Mouse (Mus musculus) MEL (cell line): ENCODE results near the gene Ppp6r3.

Source experiments
- CTCF ChIP-seq, 3 experiments: IDR thresholded peaks in 2 of 3; conservative IDR thresholded peaks in 1 of 3; 2 replicates each; pipeline ENCODE4 v1.5.1; 2011 to 2012; ENCODE audit warnings: low read length in 3 of 3, low read depth in 2 of 3, mild to moderate bottlenecking in 2 of 3, improper control_type of control experiment in 1 of 3, inconsistent platforms in 1 of 3, mixed read lengths in 1 of 3, moderate library complexity in 1 of 3; ENCODE audit not compliant: control insufficient read depth in 1 of 3, insufficient read depth in 1 of 3, poor library complexity in 1 of 3, severe bottlenecking in 1 of 3
- E2F4 ChIP-seq: IDR thresholded peaks from 2 replicates; pipeline ENCODE4 v1.6.1; 2011; ENCODE audit warnings: low read depth, low read length, improper control_type of control experiment, borderline replicate concordance
- MEF2A ChIP-seq: IDR thresholded peaks from 2 replicates; pipeline ENCODE4 v1.6.1; 2014; ENCODE audit warnings: low read depth, mild to moderate bottlenecking, inconsistent platforms, low read length, improper control_type of control experiment; ENCODE audit not compliant: poor library complexity, insufficient replicate concordance, severe bottlenecking; ENCODE audit errors: extremely low read depth
- POLR2A ChIP-seq, 2 experiments: IDR thresholded peaks; 2 replicates each; pipeline ENCODE4 v1.6.1; 2011 to 2012; ENCODE audit warnings: low read length in 2 of 2, mild to moderate bottlenecking in 2 of 2, control low read depth in 1 of 2, improper control_type of control experiment in 1 of 2, low read depth in 1 of 2, moderate library complexity in 1 of 2; ENCODE audit not compliant: control insufficient read depth in 1 of 2, insufficient read depth in 1 of 2, poor library complexity in 1 of 2
- POLR2AphosphoS2 ChIP-seq: IDR thresholded peaks from 2 replicates; pipeline ENCODE4 v1.6.1; 2011; ENCODE audit warnings: low read length, improper control_type of control experiment
- RAD21 ChIP-seq: IDR thresholded peaks from 2 replicates; pipeline ENCODE4 v1.6.1; 2011; ENCODE audit warnings: mild to moderate bottlenecking, low read depth, low read length, improper control_type of control experiment
- TAL1 ChIP-seq: IDR thresholded peaks from 2 replicates; pipeline ENCODE4 v1.6.1; 2012; ENCODE audit warnings: mild to moderate bottlenecking, inconsistent platforms, low read length, moderate library complexity, mixed read lengths
- ZKSCAN1 ChIP-seq: IDR thresholded peaks from 2 replicates; pipeline ENCODE4 v1.6.1; 2012; ENCODE audit warnings: low read depth, mild to moderate bottlenecking, inconsistent platforms, low read length, improper control_type of control experiment, moderate library complexity
- ZNF384 ChIP-seq: IDR thresholded peaks from 2 replicates; pipeline ENCODE4 v1.6.1; 2012; ENCODE audit warnings: low read depth, mild to moderate bottlenecking, inconsistent platforms, low read length, improper control_type of control experiment

DNA sequence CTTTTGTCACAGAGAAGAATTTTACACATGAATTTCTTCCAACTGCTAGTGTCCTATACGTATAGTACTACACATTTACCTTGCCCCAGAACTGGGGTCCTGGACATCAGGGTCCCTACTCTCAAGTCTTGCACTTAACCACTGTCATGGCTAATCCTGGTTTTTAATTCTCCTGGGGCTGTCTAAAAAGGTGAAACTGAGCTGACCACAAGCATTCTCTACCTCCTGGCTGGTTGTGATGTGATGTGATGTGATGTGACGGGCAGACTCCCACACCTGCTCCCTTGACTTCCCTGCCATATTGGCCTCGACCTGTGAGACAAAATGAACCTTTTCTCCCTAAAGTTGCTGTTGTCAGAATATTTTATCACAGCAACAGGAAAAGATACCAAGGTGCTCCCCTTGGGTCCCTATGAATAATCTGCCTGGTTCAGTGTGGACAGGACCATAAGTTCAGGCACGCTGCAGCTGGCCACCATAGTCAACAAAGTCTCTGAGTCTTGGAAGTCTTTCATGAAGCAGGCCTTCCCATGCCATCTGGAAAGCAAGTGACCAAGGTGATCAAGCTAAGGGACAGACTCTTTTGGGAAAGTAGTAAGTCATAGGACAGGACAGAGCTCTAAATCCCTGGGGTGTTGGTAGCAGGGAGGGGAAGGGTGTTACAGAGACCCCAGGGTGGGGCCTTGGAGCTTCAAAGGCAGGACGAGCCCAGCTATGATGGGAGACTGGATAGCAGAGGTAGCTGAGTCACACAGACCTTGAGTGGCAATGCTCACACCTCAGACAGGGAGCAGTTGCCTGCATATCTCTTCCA, 1.1 kb upstream of the Ppp6r3 start:
- TF ChIP-seq E2F4 = no peak
- TF ChIP-seq ZKSCAN1 = no peak
- no peak for TF ChIP-seq TAL1
- TF ChIP-seq POLR2A (IDR thresholded peaks at IDR 0.05; ENCODE audit: control insufficient read depth in 1 of 2, insufficient read depth in 1 of 2, low read depth in 1 of 2, low read length in 2 of 2, poor library complexity in 1 of 2) = no peak
- no peak for TF ChIP-seq CTCF (IDR thresholded peaks at IDR 0.05 in 2 of 3, conservative IDR thresholded peaks at IDR 0.05 in 1 of 3; ENCODE audit: control insufficient read depth in 1 of 3, insufficient read depth in 1 of 3, low read depth in 2 of 3, low read length in 3 of 3, poor library complexity in 1 of 3, severe bottlenecking in 1 of 3)
- TF ChIP-seq MEF2A = no peak
- no peak for TF ChIP-seq ZNF384
- TF ChIP-seq POLR2AphosphoS2 = no peak
- TF ChIP-seq RAD21 = no peak
